Mouse (Mus musculus) C2C12 (cell line): ENCODE results near the gene Sntg2. TPM values are rescaled to one million over a fixed set of nuclear protein-coding genes. Genes with fewer than 3 reads are reported as not detected.

Experiments used
- H3K27me3 ChIP-seq: one replicate; pipeline ENCODE4 v1.6.1; 2011; ENCODE audit not compliant: control insufficient read depth, insufficient read depth, insufficient read length
- H3K36me3 ChIP-seq: one replicate; pipeline ENCODE4 v1.6.1; 2011; ENCODE audit not compliant: control insufficient read depth, insufficient read depth
- H3K4me3 ChIP-seq: one replicate; pipeline ENCODE4 v1.5.1; 2011; ENCODE audit warnings: mild to moderate bottlenecking, control low read depth; ENCODE audit not compliant: poor library complexity, insufficient read depth, severe bottlenecking
- H3K79me2 ChIP-seq: one replicate; pipeline ENCODE4 v1.6.1; 2011; ENCODE audit not compliant: control insufficient read depth, insufficient read depth
- H3K79me3 ChIP-seq: one replicate; pipeline ENCODE4 v1.6.1; 2011; ENCODE audit warnings: low read depth, control low read depth
- H3ac ChIP-seq: one replicate; pipeline ENCODE3; 2011; ENCODE audit warnings: low read depth; ENCODE audit not compliant: control insufficient read depth, insufficient read length
- CEBPB ChIP-seq: IDR thresholded peaks from one replicate; pipeline ENCODE4 v1.6.1; 2011; ENCODE audit warnings: low read depth, mild to moderate bottlenecking, control low read depth, moderate library complexity
- CTCF ChIP-seq: IDR thresholded peaks from one replicate; pipeline ENCODE4 v1.5.1; 2011; ENCODE audit not compliant: control insufficient read depth, insufficient read depth, insufficient read length
- FOSL1 ChIP-seq: IDR thresholded peaks from one replicate; pipeline ENCODE4 v1.8.0; 2011; ENCODE audit warnings: mild to moderate bottlenecking, low read length; ENCODE audit not compliant: poor library complexity, insufficient read depth, severe bottlenecking
- MAX ChIP-seq: IDR thresholded peaks from one replicate; pipeline ENCODE4 v1.6.1; 2011; ENCODE audit warnings: mild to moderate bottlenecking, control low read depth
- MYOD1 ChIP-seq: IDR thresholded peaks from one replicate; pipeline ENCODE4 v1.6.1; 2011; ENCODE audit warnings: low read depth; ENCODE audit not compliant: control insufficient read depth, insufficient read length
- MYOG ChIP-seq: IDR thresholded peaks from one replicate; pipeline ENCODE4 v1.6.1; 2011; ENCODE audit not compliant: control insufficient read depth, insufficient read length; ENCODE audit errors: extremely low read depth
- USF1 ChIP-seq: IDR thresholded peaks from one replicate; pipeline ENCODE4 v1.6.1; 2011; ENCODE audit warnings: low read depth, mild to moderate bottlenecking, control low read depth, moderate library complexity
- polyA plus RNA-seq: library from polyadenylated mRNA; unstranded; fragments of >200 nt; fragmentation: generic; extraction: Trizol; gene quantifications from one replicate; pipeline ENCODE4 v1.2.1, GENCODE M21; 2012; ENCODE audit warnings: missing spikeins

Sntg2 gene
- polyA plus RNA-seq, 1 experiment, result not detected

GRCm38 (mm10) chr12:30313021-30313420 lies 60.2 kb downstream of the Sntg2 start:
- Histone ChIP-seq H3ac (no peak overlapping the region), H3K27me3 (no peaks in the 10 kb centered on the region), H3K36me3 (no peaks in the 10 kb centered on the region), H3K79me3 (no peaks in the 10 kb centered on the region), H3K79me2 (no peaks in the 10 kb centered on the region), H3K4me3 (no peak overlapping the region)
- TF ChIP-seq CEBPB, result no peak
- no peak for TF ChIP-seq MYOG
- TF ChIP-seq MYOD1, result no peak
- no peak for TF ChIP-seq FOSL1
- TF ChIP-seq USF1, result no peak
- TF ChIP-seq CTCF, result no peak
- TF ChIP-seq MAX, result no peak

GRCm38 (mm10) chr12:30308197-30308939 lies 64.8 kb downstream of the Sntg2 start:
- H3K79me3 ChIP-seq, result no peaks in the 10 kb centered on the region
- H3K27me3 ChIP-seq, result no peaks in the 10 kb centered on the region
- TF ChIP-seq MYOG (no peak), CEBPB (no peak), MAX (no peak), USF1 (no peak), CTCF (no peak), MYOD1 (no peak)
- H3K79me2 ChIP-seq, result no peaks in the 10 kb centered on the region
- no peak overlapping the region for H3K4me3 ChIP-seq
- no peak overlapping the region for H3ac ChIP-seq
- H3K36me3 ChIP-seq, result no peaks in the 10 kb centered on the region

GRCm38 (mm10) chr12:30292724-30293560 lies 80.2 kb downstream of the Sntg2 start:
- no peaks in the 10 kb centered on the region for H3K79me2 ChIP-seq
- no peaks in the 10 kb centered on the region for H3K79me3 ChIP-seq
- TF ChIP-seq MAX, result no peak
- no peak for TF ChIP-seq MYOD1
- no peak overlapping the region for H3K4me3 ChIP-seq
- H3ac ChIP-seq, result no peak overlapping the region
- no peaks in the 10 kb centered on the region for H3K27me3 ChIP-seq
- no peaks in the 10 kb centered on the region for H3K36me3 ChIP-seq

- H3K79me2 ChIP-seq, result no peaks in the 10 kb centered on the region
- no peaks in the 10 kb centered on the region for H3K36me3 ChIP-seq
- H3ac ChIP-seq, result no peak overlapping the region
- TF ChIP-seq MYOG (no peak), FOSL1 (no peak), CEBPB (no peak), MYOD1 (no peak), CTCF (no peak), USF1 (no peak), MAX (no peak)
- H3K4me3 ChIP-seq, result no peak overlapping the region
- H3K79me3 ChIP-seq, result no peaks in the 10 kb centered on the region
- no peaks in the 10 kb centered on the region for H3K27me3 ChIP-seq
Observed at GRCm38 (mm10) chr12:30286888-30287573, 86.1 kb downstream of the Sntg2 start.

GRCm38 (mm10) chr12:30283741-30284140 lies 89.4 kb downstream of the Sntg2 start:
- Histone ChIP-seq H3K4me3 (no peak overlapping the region), H3K36me3 (no peaks in the 10 kb centered on the region), H3K79me3 (no peaks in the 10 kb centered on the region), H3K27me3 (no peaks in the 10 kb centered on the region), H3K79me2 (no peaks in the 10 kb centered on the region), H3ac (no peak overlapping the region)
- TF ChIP-seq FOSL1 (no peak), MYOD1 (no peak), CTCF (no peak), MYOG (no peak), CEBPB (no peak), MAX (no peak), USF1 (no peak)
